Mouse (Mus musculus): ENCODE results near the gene Srgap3. TPM values are rescaled to one million over a fixed set of nuclear protein-coding genes. Genes with fewer than 3 reads are reported as not detected.

Gene Srgap3
- total RNA-seq, 2 experiments from 2014 or later: 232 to 236 TPM

GRCm38 (mm10) chr6:112927341-112927740 lies 19.7 kb downstream of the Srgap3 start:
- peak overlapping the region; percentile 30; the same call in 1 of the 2 replicates for H3K27ac ChIP-seq
- no peak for DNase-seq (ENCODE audit: extremely low spot score in 1 of 2, low spot score in 2 of 2)
- intact Hi-C loops (cut with DNase I): loop anchor here (5.0 kb wide), 2 partner anchors 105 to 200 kb away; no protein-coding TSS in a partner anchor
- no peak overlapping the region for H3K4me3 ChIP-seq
- no peak for TF ChIP-seq CTCF (IDR thresholded peaks at IDR 0.05)

DNA sequence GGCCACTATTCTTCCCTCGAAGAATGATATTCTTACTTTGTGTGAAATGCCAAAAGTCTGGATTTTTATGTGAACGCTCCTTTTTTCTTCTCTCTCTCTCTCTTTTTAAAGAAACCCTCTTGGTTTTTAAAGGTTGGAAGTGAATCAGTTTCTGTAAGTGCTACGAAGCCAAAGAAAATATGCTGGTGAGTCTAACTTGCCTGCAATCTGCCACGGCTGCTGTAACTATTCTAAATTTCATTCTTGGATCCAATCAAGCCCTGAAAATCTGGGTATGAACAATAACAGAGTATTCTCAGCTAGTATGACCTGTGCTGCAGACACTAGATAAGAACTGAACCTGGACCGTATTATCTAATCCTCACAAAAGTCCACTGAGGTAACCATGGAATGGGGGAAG lies 21.1 kb downstream of the Srgap3 start:
- H3K27ac ChIP-seq: peak overlapping the region; percentile 80
- H3K4me3 ChIP-seq: no peak overlapping the region; the same call in 1 of the 2 replicates
- intact Hi-C loops (cut with DNase I): loop anchor here (5.0 kb wide), 2 partner anchors 104 to 199 kb away; no protein-coding TSS in a partner anchor
- DNase-seq (ENCODE audit: extremely low spot score in 1 of 2, low spot score in 2 of 2): no peak
- no peak for TF ChIP-seq CTCF (IDR thresholded peaks at IDR 0.05)

DNA sequence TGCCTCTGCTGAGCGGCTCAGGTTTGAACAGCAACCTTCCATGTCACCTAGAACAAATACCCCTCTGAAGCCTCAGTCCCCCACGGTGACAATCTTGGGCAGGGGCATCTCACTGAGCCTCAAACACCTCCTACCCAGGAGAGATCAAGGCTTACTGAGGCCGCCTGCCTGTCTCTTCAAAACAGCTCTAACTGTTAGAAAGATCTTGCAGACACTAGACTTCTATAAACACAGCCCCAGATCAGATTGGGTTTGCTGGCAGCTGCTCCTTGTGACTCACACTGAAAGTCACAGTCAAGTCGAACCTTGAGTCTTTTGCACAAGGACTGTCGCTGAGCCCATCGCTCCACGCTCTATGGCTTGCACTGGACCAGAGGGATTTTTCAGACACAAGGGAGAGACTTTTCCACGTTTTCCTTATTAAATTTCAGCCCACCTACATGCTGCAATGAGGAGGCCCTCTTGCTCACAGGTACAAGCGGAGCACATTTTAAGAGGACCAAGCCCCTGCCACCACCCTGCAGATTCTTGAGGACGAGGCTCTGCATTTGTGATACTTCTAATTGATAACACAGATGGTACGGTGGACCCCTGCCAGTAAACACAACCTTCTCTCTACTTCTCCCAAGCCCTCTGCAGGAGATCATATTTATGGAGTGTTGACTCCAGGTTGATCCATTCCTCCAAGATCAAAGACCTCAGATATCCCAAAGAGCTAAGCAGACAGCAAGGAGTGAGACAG lies 21.7 kb downstream of the Srgap3 start:
- TF ChIP-seq CTCF (IDR thresholded peaks at IDR 0.05): no peak
- intact Hi-C loops (cut with DNase I): loop anchor here (2.0 to 5.0 kb wide), 4 partner anchors 21 to 198 kb away; partner anchors contain the start of gene Srgap3
- peak in 1 of 2 experiments; percentile 49 for DNase-seq (ENCODE audit: extremely low spot score in 1 of 2, low spot score in 2 of 2)
- Histone ChIP-seq H3K27ac (peak overlapping the region; percentile 80), H3K4me3 (peak overlapping the region; percentile 7; the same call in 1 of the 2 replicates)

DNA sequence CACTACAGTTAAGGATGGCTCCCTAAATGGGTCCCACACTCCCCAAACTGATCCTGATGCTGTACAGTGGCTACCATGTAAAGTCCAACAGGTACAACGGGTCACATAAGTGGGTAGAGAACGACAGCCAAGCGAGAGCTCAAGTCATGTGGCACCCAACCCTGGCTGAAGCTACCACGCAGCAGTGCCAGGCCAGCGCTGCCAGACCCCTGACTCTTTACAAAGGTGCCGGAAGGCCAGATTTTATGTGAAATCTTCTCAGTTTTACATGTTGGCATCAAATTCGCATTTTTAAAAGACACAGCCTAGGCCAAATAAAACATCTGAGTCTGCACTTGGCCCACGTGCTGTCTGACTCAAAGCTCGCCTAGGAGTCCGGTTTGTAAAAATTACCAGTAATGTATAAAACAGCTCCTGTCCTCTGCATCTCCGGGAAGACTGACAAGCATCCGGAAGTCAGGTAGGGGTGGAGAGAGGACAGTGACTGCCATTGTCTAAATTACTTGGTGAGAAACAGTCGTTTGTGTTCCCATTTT lies 22.4 kb downstream of the Srgap3 start:
- no peak for DNase-seq (ENCODE audit: extremely low spot score in 1 of 2, low spot score in 2 of 2)
- intact Hi-C loops (cut with DNase I): loop anchor here (2.0 to 5.0 kb wide), 4 partner anchors 22 to 197 kb away; partner anchors contain the start of gene Srgap3
- TF ChIP-seq CTCF (IDR thresholded peaks at IDR 0.05): no peak
- peak overlapping the region; percentile 80 for H3K27ac ChIP-seq
- no peak overlapping the region for H3K4me3 ChIP-seq

GRCm38 (mm10) chr6:112920619-112921195 lies 26.4 kb downstream of the Srgap3 start:
- intact Hi-C loops (cut with DNase I): no loop called here
- no peak for TF ChIP-seq CTCF (IDR thresholded peaks at IDR 0.05)

GRCm38 (mm10) chr6:112917717-112918116 lies 29.3 kb downstream of the Srgap3 start:
- no peak overlapping the region for H3K4me3 ChIP-seq
- no peak for DNase-seq (ENCODE audit: extremely low spot score in 1 of 2, low spot score in 2 of 2)
- H3K27ac ChIP-seq: no peak overlapping the region
- TF ChIP-seq CTCF (IDR thresholded peaks at IDR 0.05): no peak
- intact Hi-C loops (cut with DNase I): no loop called here

More at GRCm38 (mm10) chr6:112920619-112921195, 26.4 kb downstream of the Srgap3 start:
- H3K4me3 ChIP-seq: no peak overlapping the region
- H3K27ac ChIP-seq: no peak overlapping the region
- no peak for DNase-seq (ENCODE audit: extremely low spot score in 1 of 2, low spot score in 2 of 2)

- Histone ChIP-seq H3K27ac (no peak overlapping the region), H3K4me3 (no peak overlapping the region)
- no peak for TF ChIP-seq CTCF (IDR thresholded peaks at IDR 0.05)
- intact Hi-C loops (cut with DNase I): no loop called here
- no peak for DNase-seq (ENCODE audit: extremely low spot score in 1 of 2, low spot score in 2 of 2)
Measured at GRCm38 (mm10) chr6:112916243-112916642, 30.8 kb downstream of the Srgap3 start.

DNA sequence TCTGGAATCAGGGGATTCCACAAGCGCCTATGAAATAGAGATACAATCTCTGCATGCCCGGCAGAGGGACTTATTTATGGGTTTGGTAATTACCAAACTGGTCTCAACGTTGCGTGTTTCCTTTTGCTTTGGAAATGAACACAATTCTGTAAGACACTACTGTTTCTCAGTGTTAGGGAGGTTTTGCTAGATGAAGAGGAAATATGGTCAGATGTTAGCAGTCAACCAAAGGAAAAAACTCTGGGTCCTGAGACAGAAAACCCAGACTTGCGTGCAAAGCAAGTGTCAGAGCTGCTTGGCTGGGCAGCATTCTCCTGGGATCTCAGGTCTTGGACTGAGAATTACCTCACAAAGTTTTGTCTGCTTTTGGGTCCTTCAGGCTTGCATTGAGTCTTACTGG lies 34.5 kb downstream of the Srgap3 start:
- no peak for TF ChIP-seq CTCF (IDR thresholded peaks at IDR 0.05)
- H3K27ac ChIP-seq: no peak overlapping the region
- H3K4me3 ChIP-seq: no peak overlapping the region
- no peak for DNase-seq (ENCODE audit: extremely low spot score in 1 of 2, low spot score in 2 of 2)
- intact Hi-C loops (cut with DNase I): no loop called here

GRCm38 (mm10) chr6:112909711-112910110 lies 37.4 kb downstream of the Srgap3 start:
- Histone ChIP-seq H3K4me3 (no peak overlapping the region), H3K27ac (no peak overlapping the region)
- no peak for TF ChIP-seq CTCF (IDR thresholded peaks at IDR 0.05)
- no peak for DNase-seq (ENCODE audit: extremely low spot score in 1 of 2, low spot score in 2 of 2)
- intact Hi-C loops (cut with DNase I): no loop called here

GRCm38 (mm10) chr6:112907887-112908584 lies 39.0 kb downstream of the Srgap3 start:
- TF ChIP-seq CTCF (IDR thresholded peaks at IDR 0.05): no peak
- intact Hi-C loops (cut with DNase I): no loop called here
- Histone ChIP-seq H3K4me3 (no peak overlapping the region), H3K27ac (no peak overlapping the region)
- no peak for DNase-seq (ENCODE audit: extremely low spot score in 1 of 2, low spot score in 2 of 2)

DNA sequence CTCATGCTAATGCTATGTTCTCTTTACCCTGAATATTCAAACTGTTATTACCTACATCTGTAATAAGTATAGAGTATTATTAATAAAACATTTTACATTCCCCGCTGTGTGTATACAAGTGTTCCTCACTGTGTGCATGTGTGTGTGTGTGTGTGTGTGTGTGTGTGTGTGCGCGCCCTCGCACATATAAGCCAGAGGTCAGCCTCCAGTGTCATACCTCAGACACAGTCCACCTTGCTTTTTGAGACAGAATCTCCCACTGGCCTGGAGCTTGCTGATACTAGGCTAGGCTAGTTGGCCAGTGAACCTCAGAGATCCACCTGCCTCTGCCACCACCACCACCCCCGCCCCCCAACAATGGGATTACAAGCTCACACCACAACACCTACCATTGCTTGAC lies 43.3 kb downstream of the Srgap3 start:
- no peak for DNase-seq (ENCODE audit: extremely low spot score in 1 of 2, low spot score in 2 of 2)
- no peak overlapping the region for H3K4me3 ChIP-seq
- TF ChIP-seq CTCF (IDR thresholded peaks at IDR 0.05): no peak
- 0 out of 2 replicates have a peak overlapping the region, but pooled peaks have one; percentile 36 for H3K27ac ChIP-seq
- intact Hi-C loops (cut with DNase I): no loop called here

All from left cerebral cortex, adult 2 months (tissue).